Mouse (Mus musculus): Measurements from ENCODE around the gene Ccnt1. TPM values are rescaled to one million over a fixed set of nuclear protein-coding genes. Genes with fewer than 3 reads are reported as not detected.

Gene Ccnt1
- polyA plus RNA-seq, 1 experiment: 66.8 TPM

- peak within 1 kb of the TSS; percentile 68 for H3K27ac ChIP-seq (ENCODE audit: insufficient read depth, low read length)
- no peaks in the 10 kb centered on the region for H3K27me3 ChIP-seq (ENCODE audit: control insufficient read depth, insufficient read depth, low read length, poor library complexity, severe bottlenecking)
- TF ChIP-seq POLR2A (IDR thresholded peaks at IDR 0.05; ENCODE audit: insufficient read depth, low read length) (no peak), EP300 (IDR thresholded peaks at IDR 0.05; ENCODE audit: insufficient read depth, low read depth, low read length) (no peak), CTCF (IDR thresholded peaks at IDR 0.05; ENCODE audit: low read depth, low read length) (no peak)
- H3K36me3 ChIP-seq (ENCODE audit: control insufficient read depth, insufficient read depth, low read length, poor library complexity, severe bottlenecking): peaks cover 42% of the 10 kb centered on the region
- H3K4me3 ChIP-seq (ENCODE audit: low read depth, low read length): peak within 1 kb of the TSS; percentile 83
- peak within 1 kb of the TSS; percentile 96 for H3K9ac ChIP-seq (ENCODE audit: low read depth, poor library complexity, severe bottlenecking)
- H3K9me3 ChIP-seq (replicated peaks; ENCODE audit: control insufficient read depth, insufficient read depth, low read length, poor library complexity, severe bottlenecking): no peaks in the 10 kb centered on the region
- no peaks in the 10 kb centered on the region for H3K4me1 ChIP-seq (ENCODE audit: control insufficient read depth, insufficient read depth, low read length)
Measured at GRCm38 (mm10) chr15:98533881-98534627, 36.7 kb downstream of the Ccnt1 start, which contains the start of gene Kansl2. TSS of gene Kansl2 (minus strand) at chr15:98534264.

GRCm38 (mm10) chr15:98533035-98533531 lies 37.6 kb downstream of the Ccnt1 start:
- H3K9ac ChIP-seq (ENCODE audit: low read depth, poor library complexity, severe bottlenecking): peak overlapping the region; percentile 96
- no peaks in the 10 kb centered on the region for H3K4me1 ChIP-seq (ENCODE audit: control insufficient read depth, insufficient read depth, low read length)
- peak overlapping the region; percentile 83 for H3K4me3 ChIP-seq (ENCODE audit: low read depth, low read length)
- peaks cover 48% of the 10 kb centered on the region for H3K36me3 ChIP-seq (ENCODE audit: control insufficient read depth, insufficient read depth, low read length, poor library complexity, severe bottlenecking)
- H3K9me3 ChIP-seq (replicated peaks; ENCODE audit: control insufficient read depth, insufficient read depth, low read length, poor library complexity, severe bottlenecking): no peaks in the 10 kb centered on the region
- TF ChIP-seq POLR2A (IDR thresholded peaks at IDR 0.05; ENCODE audit: insufficient read depth, low read length): no peak
- TF ChIP-seq CTCF (IDR thresholded peaks at IDR 0.05; ENCODE audit: low read depth, low read length): no peak
- TF ChIP-seq EP300 (IDR thresholded peaks at IDR 0.05; ENCODE audit: insufficient read depth, low read depth, low read length): no peak
- no peaks in the 10 kb centered on the region for H3K27me3 ChIP-seq (ENCODE audit: control insufficient read depth, insufficient read depth, low read length, poor library complexity, severe bottlenecking)
- H3K27ac ChIP-seq (ENCODE audit: insufficient read depth, low read length): peak overlapping the region; percentile 68

GRCm38 (mm10) chr15:98532281-98532680 lies 38.4 kb downstream of the Ccnt1 start:
- no peaks in the 10 kb centered on the region for H3K9me3 ChIP-seq (replicated peaks; ENCODE audit: control insufficient read depth, insufficient read depth, low read length, poor library complexity, severe bottlenecking)
- TF ChIP-seq EP300 (IDR thresholded peaks at IDR 0.05; ENCODE audit: insufficient read depth, low read depth, low read length) (no peak), CTCF (IDR thresholded peaks at IDR 0.05; ENCODE audit: low read depth, low read length) (no peak), POLR2A (IDR thresholded peaks at IDR 0.05; ENCODE audit: insufficient read depth, low read length) (no peak)
- peaks cover 2% of the 10 kb centered on the region for H3K4me1 ChIP-seq (ENCODE audit: control insufficient read depth, insufficient read depth, low read length)
- H3K36me3 ChIP-seq (ENCODE audit: control insufficient read depth, insufficient read depth, low read length, poor library complexity, severe bottlenecking): peaks cover 56% of the 10 kb centered on the region
- H3K27ac ChIP-seq (ENCODE audit: insufficient read depth, low read length): no peak overlapping the region
- peak overlapping the region; percentile 96 for H3K9ac ChIP-seq (ENCODE audit: low read depth, poor library complexity, severe bottlenecking)
- no peaks in the 10 kb centered on the region for H3K27me3 ChIP-seq (ENCODE audit: control insufficient read depth, insufficient read depth, low read length, poor library complexity, severe bottlenecking)
- peak overlapping the region; percentile 71 for H3K4me3 ChIP-seq (ENCODE audit: low read depth, low read length)

- H3K9me3 ChIP-seq (replicated peaks; ENCODE audit: control insufficient read depth, insufficient read depth, low read length, poor library complexity, severe bottlenecking): no peaks in the 10 kb centered on the region
- peak overlapping the region; percentile 62 for H3K27ac ChIP-seq (ENCODE audit: insufficient read depth, low read length)
- no peak overlapping the region for H3K9ac ChIP-seq (ENCODE audit: low read depth, poor library complexity, severe bottlenecking)
- TF ChIP-seq POLR2A (IDR thresholded peaks at IDR 0.05; ENCODE audit: insufficient read depth, low read length) (no peak), CTCF (IDR thresholded peaks at IDR 0.05; ENCODE audit: low read depth, low read length) (no peak), EP300 (IDR thresholded peaks at IDR 0.05; ENCODE audit: insufficient read depth, low read depth, low read length) (no peak)
- no peaks in the 10 kb centered on the region for H3K27me3 ChIP-seq (ENCODE audit: control insufficient read depth, insufficient read depth, low read length, poor library complexity, severe bottlenecking)
- peaks cover 93% of the 10 kb centered on the region for H3K36me3 ChIP-seq (ENCODE audit: control insufficient read depth, insufficient read depth, low read length, poor library complexity, severe bottlenecking)
- H3K4me1 ChIP-seq (ENCODE audit: control insufficient read depth, insufficient read depth, low read length): peaks cover 4% of the 10 kb centered on the region
- no peak overlapping the region for H3K4me3 ChIP-seq (ENCODE audit: low read depth, low read length)
Measured at GRCm38 (mm10) chr15:98528066-98528563, 42.6 kb downstream of the Ccnt1 start.

- Histone ChIP-seq H3K27me3 (ENCODE audit: control insufficient read depth, insufficient read depth, low read length, poor library complexity, severe bottlenecking) (no peaks in the 10 kb centered on the region), H3K4me1 (ENCODE audit: control insufficient read depth, insufficient read depth, low read length) (peaks cover 4% of the 10 kb centered on the region), H3K27ac (ENCODE audit: insufficient read depth, low read length) (peak overlapping the region; percentile 62), H3K9me3 (replicated peaks; ENCODE audit: control insufficient read depth, insufficient read depth, low read length, poor library complexity, severe bottlenecking) (no peaks in the 10 kb centered on the region), H3K4me3 (ENCODE audit: low read depth, low read length) (no peak overlapping the region), H3K36me3 (ENCODE audit: control insufficient read depth, insufficient read depth, low read length, poor library complexity, severe bottlenecking) (peaks cover 94% of the 10 kb centered on the region), H3K9ac (ENCODE audit: low read depth, poor library complexity, severe bottlenecking) (peak overlapping the region; percentile 21; the same call in 1 of the 2 replicates)
- TF ChIP-seq EP300 (IDR thresholded peaks at IDR 0.05; ENCODE audit: insufficient read depth, low read depth, low read length): no peak
- no peak for TF ChIP-seq CTCF (IDR thresholded peaks at IDR 0.05; ENCODE audit: low read depth, low read length)
- TF ChIP-seq POLR2A (IDR thresholded peaks at IDR 0.05; ENCODE audit: insufficient read depth, low read length): no peak
Measured at GRCm38 (mm10) chr15:98527056-98527771, 43.5 kb downstream of the Ccnt1 start.

All from ES-Bruce4 (cell line).